Comparison of ENCODE assay signal across 14 mouse cellular contexts in genomic region chr7:116285216-116285615, GRCm38 (mm10).
"Had no signal": no experiment of that assay in that cellular context is flagged by ENCODE, and none has a peak within 500 bp of the region (broad histone marks: within the 10 kb centered on the region; RNA-seq: fewer than 3 reads in every experiment).

No protein-coding gene starts in this region.

- H3K4me2 ChIP-seq: intestine, embryonic 15.5 days; lung, embryonic 14.5 days; midbrain, embryonic 12.5 days had no signal

- H3K4me1 ChIP-seq: megakaryocyte, embryonic 14.5 days had no signal

- H3K27ac ChIP-seq: hindbrain, postnatal 0 days; layer of hippocampus, adult 2 months; limb, embryonic 10.5 days; macrophage; midbrain, embryonic 12.5 days had no signal

- DNase-seq: kidney, adult 9 months; kidney, postnatal 4 days; lung, embryonic 14.5 days; lung, postnatal 10 days; right cerebral cortex, postnatal 14 days; thymus, adult 2 months; thymus, postnatal 25 days had no signal

- H3K27me3 ChIP-seq: intestine, embryonic 15.5 days; midbrain, embryonic 12.5 days had no signal

- H3K9me3 ChIP-seq: intestine, embryonic 15.5 days; limb, embryonic 10.5 days; megakaryocyte, embryonic 14.5 days; midbrain, embryonic 12.5 days had no signal

- H3K36me3 ChIP-seq: intestine, embryonic 15.5 days; limb, embryonic 10.5 days; midbrain, embryonic 12.5 days had no signal

- ATAC-seq: hindbrain, postnatal 0 days; intestine, embryonic 15.5 days had no signal

- H3K4me3 ChIP-seq: intestine, embryonic 15.5 days; layer of hippocampus, adult 2 months; limb, embryonic 10.5 days; megakaryocyte, embryonic 14.5 days; midbrain, embryonic 12.5 days had no signal

- H3K9ac ChIP-seq: intestine, embryonic 15.5 days; lung, embryonic 14.5 days; midbrain, embryonic 12.5 days had no signal
